Mouse (Mus musculus): ENCODE data around the gene Crip2. TPM values are rescaled to one million over a fixed set of nuclear protein-coding genes. Genes with fewer than 3 reads are reported as not detected.

The Crip2 gene
- polyA plus RNA-seq, 1 experiment from 2014 or later = 43.8 TPM

- H3K27ac ChIP-seq (ENCODE audit: low read length) = no peak overlapping the region
- H3K9me3 ChIP-seq (replicated peaks; ENCODE audit: control insufficient read depth, low read length) = no peaks in the 10 kb centered on the region
- H3K27me3 ChIP-seq (ENCODE audit: control insufficient read depth, insufficient read depth, low read depth, low read length) = peaks cover 26% of the 10 kb centered on the region
- peaks cover 23% of the 10 kb centered on the region for H3K4me1 ChIP-seq (ENCODE audit: control insufficient read depth, low read depth, low read length)
- H3K4me2 ChIP-seq (ENCODE audit: low read depth, low read length) = no peak overlapping the region
- peaks cover 14% of the 10 kb centered on the region for H3K36me3 ChIP-seq (ENCODE audit: control insufficient read depth, insufficient read depth)
- no peak overlapping the region for H3K9ac ChIP-seq (ENCODE audit: low read depth, low read length)
- no peak for ATAC-seq (ENCODE audit: low read depth)
- 74% methylated on average over 18 of the region's 18 CpGs for WGBS (ENCODE audit: insufficient replicate concordance)
- H3K4me3 ChIP-seq (ENCODE audit: low read depth, low read length) = no peak overlapping the region
Measured at GRCm38 (mm10) chr12:113137260-113138213, 2.5 kb upstream of the Crip2 start.

DNA sequence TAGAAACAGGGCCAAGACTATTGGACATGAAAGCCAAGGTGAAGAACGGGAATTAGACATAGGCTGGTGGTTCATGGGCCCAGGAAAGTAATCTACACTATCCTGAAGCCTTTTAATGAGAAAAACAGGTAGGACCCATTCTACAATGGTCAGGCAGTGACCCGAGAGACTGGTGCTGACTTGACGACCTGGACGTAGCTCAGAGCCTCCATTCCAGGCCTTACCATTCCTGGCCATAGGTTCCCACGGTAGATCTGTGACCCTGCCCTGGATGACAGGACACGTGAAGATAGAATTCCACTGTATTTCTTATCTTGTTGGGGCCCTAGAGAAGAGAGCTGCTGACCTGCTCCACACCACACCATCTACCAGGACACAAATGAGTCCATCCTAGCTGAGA lies 1.7 kb upstream of the Crip2 start:
- ATAC-seq (ENCODE audit: low read depth) = no peak
- 68% methylated on average over 6 of the region's 6 CpGs for WGBS (ENCODE audit: insufficient replicate concordance)
- peaks cover 29% of the 10 kb centered on the region for H3K4me1 ChIP-seq (ENCODE audit: control insufficient read depth, low read depth, low read length)

GRCm38 (mm10) chr12:113138901-113139864 lies 853 bp upstream of the Crip2 start:
- H3K4me2 ChIP-seq (ENCODE audit: low read depth, low read length) = peak overlapping the region; percentile 96
- H3K9ac ChIP-seq (ENCODE audit: low read depth, low read length) = peak overlapping the region; percentile 68; the same call in 1 of the 2 replicates
- H3K36me3 ChIP-seq (ENCODE audit: control insufficient read depth, insufficient read depth) = peaks cover 5% of the 10 kb centered on the region
- no peaks in the 10 kb centered on the region for H3K9me3 ChIP-seq (replicated peaks; ENCODE audit: control insufficient read depth, low read length)
- peaks cover 39% of the 10 kb centered on the region for H3K27me3 ChIP-seq (ENCODE audit: control insufficient read depth, insufficient read depth, low read depth, low read length)
- peaks cover 29% of the 10 kb centered on the region for H3K4me1 ChIP-seq (ENCODE audit: control insufficient read depth, low read depth, low read length)
- no peak for ATAC-seq (ENCODE audit: low read depth)
- H3K4me3 ChIP-seq (ENCODE audit: low read depth, low read length) = peak overlapping the region; percentile 73
- 59% methylated on average over 11 of the region's 11 CpGs for WGBS (ENCODE audit: insufficient replicate concordance)
- H3K27ac ChIP-seq (ENCODE audit: low read length) = no peak overlapping the region

More for the DNA sequence above, 1.7 kb upstream of the Crip2 start:
- H3K9me3 ChIP-seq (replicated peaks; ENCODE audit: control insufficient read depth, low read length) = no peaks in the 10 kb centered on the region
- H3K27ac ChIP-seq (ENCODE audit: low read length) = no peak overlapping the region
- H3K9ac ChIP-seq (ENCODE audit: low read depth, low read length) = no peak overlapping the region
- peaks cover 33% of the 10 kb centered on the region for H3K27me3 ChIP-seq (ENCODE audit: control insufficient read depth, insufficient read depth, low read depth, low read length)
- peaks cover 13% of the 10 kb centered on the region for H3K36me3 ChIP-seq (ENCODE audit: control insufficient read depth, insufficient read depth)
- no peak overlapping the region for H3K4me3 ChIP-seq (ENCODE audit: low read depth, low read length)
- no peak overlapping the region for H3K4me2 ChIP-seq (ENCODE audit: low read depth, low read length)

DNA sequence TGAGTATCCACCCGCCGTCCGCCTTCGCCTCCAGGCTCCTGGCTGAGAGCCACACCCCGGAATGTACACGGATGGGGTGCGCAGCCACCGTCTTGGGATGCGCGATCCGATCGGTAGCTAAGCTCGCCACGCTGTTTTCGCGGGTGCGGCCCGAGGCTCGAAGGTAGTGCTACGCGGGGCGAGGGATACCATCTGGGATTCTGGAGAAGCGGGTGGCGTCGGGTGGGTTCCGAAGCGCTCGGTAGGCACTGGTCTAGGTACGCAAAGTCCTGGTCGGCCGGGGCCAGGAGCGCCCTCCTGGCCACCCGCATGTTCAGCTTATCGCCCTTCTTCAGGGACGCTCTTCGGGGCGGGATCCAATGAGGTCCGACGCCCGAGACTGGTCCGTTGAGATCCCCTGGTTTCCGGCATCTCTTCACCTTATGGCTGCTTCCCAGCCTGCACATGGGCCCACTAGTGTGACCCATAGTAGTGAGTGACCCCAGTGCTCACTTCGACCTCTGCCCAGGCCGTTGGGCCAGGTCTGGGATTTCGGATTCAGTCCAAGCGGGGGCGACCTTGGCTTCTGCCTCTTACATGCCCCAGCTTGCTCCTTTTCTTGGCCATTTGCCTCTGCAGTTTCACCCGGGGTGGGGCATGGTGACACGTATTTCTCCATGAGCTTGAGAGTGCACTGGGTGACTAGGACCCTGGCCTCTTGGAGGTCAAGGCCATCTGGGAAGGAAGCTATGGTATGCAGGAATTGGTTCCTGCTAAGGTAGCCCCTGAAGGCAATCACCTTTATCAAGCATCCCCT lies 778 bp downstream of the Crip2 start:
- H3K36me3 ChIP-seq (ENCODE audit: control insufficient read depth, insufficient read depth) = peaks cover 5% of the 10 kb centered on the region; the same call in 1 of the 2 replicates
- peak overlapping the region; percentile 73 for H3K4me3 ChIP-seq (ENCODE audit: low read depth, low read length)
- peak overlapping the region; percentile 46 for H3K27ac ChIP-seq (ENCODE audit: low read length)
- H3K9ac ChIP-seq (ENCODE audit: low read depth, low read length) = peak overlapping the region; percentile 68
- 2% methylated on average over 49 of the region's 49 CpGs for WGBS (ENCODE audit: insufficient replicate concordance)
- peaks cover 29% of the 10 kb centered on the region for H3K4me1 ChIP-seq (ENCODE audit: control insufficient read depth, low read depth, low read length)
- peaks cover 39% of the 10 kb centered on the region for H3K27me3 ChIP-seq (ENCODE audit: control insufficient read depth, insufficient read depth, low read depth, low read length)
- H3K9me3 ChIP-seq (replicated peaks; ENCODE audit: control insufficient read depth, low read length) = no peaks in the 10 kb centered on the region
- peak overlapping the region; percentile 96 for H3K4me2 ChIP-seq (ENCODE audit: low read depth, low read length)
- peak; percentile 65 for ATAC-seq (ENCODE audit: low read depth)

DNA sequence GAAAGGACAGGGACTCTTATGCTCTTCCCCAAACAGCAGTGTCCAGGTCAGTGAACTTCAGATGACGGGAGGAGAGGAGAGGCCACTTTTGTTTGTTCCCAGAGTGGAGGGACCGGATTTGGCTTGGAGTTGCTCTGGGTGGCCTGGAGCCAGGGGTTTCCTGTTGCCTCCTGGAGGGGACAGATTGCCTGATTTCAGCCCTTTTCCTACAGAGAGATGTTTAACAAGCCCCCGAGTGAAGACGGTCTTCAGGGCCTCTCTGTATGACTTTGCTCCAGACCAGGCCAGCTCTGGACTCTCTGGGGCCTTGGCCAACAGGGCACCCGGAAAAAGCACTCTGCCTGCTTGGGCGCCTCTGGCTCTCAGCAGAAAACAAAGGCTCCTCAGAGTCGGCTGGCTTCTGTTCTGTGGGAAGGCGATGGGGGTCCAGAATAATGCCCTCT lies 1.5 kb downstream of the Crip2 start:
- Histone ChIP-seq H3K36me3 (ENCODE audit: control insufficient read depth, insufficient read depth) (no peaks in the 10 kb centered on the region), H3K9ac (ENCODE audit: low read depth, low read length) (peak overlapping the region; percentile 68; the same call in 1 of the 2 replicates), H3K4me3 (ENCODE audit: low read depth, low read length) (peak overlapping the region; percentile 73), H3K27me3 (ENCODE audit: control insufficient read depth, insufficient read depth, low read depth, low read length) (peaks cover 41% of the 10 kb centered on the region), H3K9me3 (replicated peaks; ENCODE audit: control insufficient read depth, low read length) (no peaks in the 10 kb centered on the region), H3K4me1 (ENCODE audit: control insufficient read depth, low read depth, low read length) (peaks cover 36% of the 10 kb centered on the region), H3K4me2 (ENCODE audit: low read depth, low read length) (peak overlapping the region; percentile 96), H3K27ac (ENCODE audit: low read length) (peak overlapping the region; percentile 70)
- no peak for ATAC-seq (ENCODE audit: low read depth)
- WGBS (ENCODE audit: insufficient replicate concordance) = 35% methylated on average over 8 of the region's 8 CpGs

DNA sequence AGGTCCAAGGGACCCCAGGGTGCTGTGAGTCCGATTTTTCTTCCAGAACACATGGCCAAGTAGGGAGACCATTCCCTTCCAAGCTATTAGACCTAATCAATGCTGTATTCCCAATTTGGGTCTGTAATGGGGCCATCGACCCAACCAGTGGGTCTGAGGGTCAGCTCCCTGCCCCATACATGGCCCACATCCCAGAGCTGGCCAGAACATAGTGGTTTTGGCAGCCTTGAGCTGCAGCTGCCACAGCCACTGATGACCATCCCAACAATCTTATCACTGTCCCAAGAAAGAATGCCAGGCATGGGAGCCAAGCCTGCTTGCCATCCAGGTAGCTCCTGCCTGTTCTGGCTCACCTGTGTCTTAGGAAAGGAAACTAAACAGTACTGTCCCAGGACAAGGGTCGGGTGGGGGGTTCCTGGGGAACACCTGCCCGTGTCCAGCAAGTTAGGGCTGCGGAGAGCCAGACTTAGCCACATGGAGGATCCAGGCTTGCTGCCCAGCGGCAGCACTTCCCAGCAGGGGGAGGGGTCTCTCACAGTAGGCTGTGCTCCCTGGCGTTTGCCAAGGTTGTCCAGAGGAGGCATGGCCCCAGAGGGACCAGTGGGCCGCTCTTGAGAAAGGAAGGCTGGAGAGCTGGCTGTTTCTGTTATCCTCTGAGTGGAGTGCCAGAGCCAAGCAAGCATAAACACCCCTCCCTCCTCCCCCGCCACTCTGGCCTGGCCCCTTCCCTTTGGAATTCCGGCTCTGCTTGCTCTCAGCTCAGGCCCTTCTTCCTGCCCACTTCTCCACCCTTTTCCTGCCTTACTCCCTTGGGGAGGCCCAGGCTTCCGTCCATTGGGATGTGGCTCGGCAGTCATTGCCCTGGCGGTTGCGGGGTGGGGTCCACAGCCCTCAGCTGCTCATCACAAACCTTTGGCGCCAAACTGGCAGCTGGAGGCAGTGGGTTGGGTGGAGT lies 2.3 kb downstream of the Crip2 start:
- peaks cover 48% of the 10 kb centered on the region for H3K27me3 ChIP-seq (ENCODE audit: control insufficient read depth, insufficient read depth, low read depth, low read length)
- peak overlapping the region; percentile 17 for H3K4me2 ChIP-seq (ENCODE audit: low read depth, low read length)
- no peaks in the 10 kb centered on the region for H3K9me3 ChIP-seq (replicated peaks; ENCODE audit: control insufficient read depth, low read length)
- no peaks in the 10 kb centered on the region for H3K36me3 ChIP-seq (ENCODE audit: control insufficient read depth, insufficient read depth)
- WGBS (ENCODE audit: insufficient replicate concordance) = 20% methylated on average over 15 of the region's 15 CpGs
- H3K9ac ChIP-seq (ENCODE audit: low read depth, low read length) = peak overlapping the region; percentile 30; the same call in 1 of the 2 replicates
- peak; percentile 1; the same call in 1 of the 2 replicates for ATAC-seq (ENCODE audit: low read depth)
- peaks cover 42% of the 10 kb centered on the region for H3K4me1 ChIP-seq (ENCODE audit: control insufficient read depth, low read depth, low read length)
- peak overlapping the region; percentile 70 for H3K27ac ChIP-seq (ENCODE audit: low read length)
- peak overlapping the region; percentile 73 for H3K4me3 ChIP-seq (ENCODE audit: low read depth, low read length)

GRCm38 (mm10) chr12:113143164-113143563 lies 3.1 kb downstream of the Crip2 start:
- ATAC-seq (ENCODE audit: low read depth) = no peak
- Histone ChIP-seq H3K36me3 (ENCODE audit: control insufficient read depth, insufficient read depth) (no peaks in the 10 kb centered on the region), H3K4me3 (ENCODE audit: low read depth, low read length) (0 out of 2 replicates have a peak overlapping the region, but pooled peaks have one; percentile 1), H3K9me3 (replicated peaks; ENCODE audit: control insufficient read depth, low read length) (no peaks in the 10 kb centered on the region), H3K4me1 (ENCODE audit: control insufficient read depth, low read depth, low read length) (peaks cover 48% of the 10 kb centered on the region), H3K27me3 (ENCODE audit: control insufficient read depth, insufficient read depth, low read depth, low read length) (peaks cover 50% of the 10 kb centered on the region), H3K4me2 (ENCODE audit: low read depth, low read length) (no peak overlapping the region; the same call in 1 of the 2 replicates), H3K9ac (ENCODE audit: low read depth, low read length) (no peak overlapping the region), H3K27ac (ENCODE audit: low read length) (no peak overlapping the region)
- 38% methylated on average over 7 of the region's 7 CpGs for WGBS (ENCODE audit: insufficient replicate concordance)

Measured in liver, embryonic 16.5 days (tissue).